Mouse (Mus musculus) cerebellum, adult 2 months (tissue): ENCODE data around the gene Apoa2. TPM values are rescaled to one million over a fixed set of nuclear protein-coding genes. Genes with fewer than 3 reads are reported as not detected.

ENCODE experiments used
- DNase-seq, 2 experiments: peaks; one replicate each; pipeline ENCODE4 v3.0.0; 2021
- H3K27ac ChIP-seq: fragments of 200-500 bp; 2 replicates; pipeline ENCODE4 v1.5.1; 2012; ENCODE audit warnings: low read length, control low read depth, inconsistent platforms; ENCODE audit not compliant: insufficient read depth
- H3K27me3 ChIP-seq: fragments of 200-500 bp; 2 replicates; pipeline ENCODE4 v1.6.1; 2012; ENCODE audit warnings: inconsistent platforms, mild to moderate bottlenecking, low read length, moderate library complexity; ENCODE audit not compliant: control insufficient read depth, insufficient read depth
- H3K4me1 ChIP-seq: fragments of 200-500 bp; 2 replicates; pipeline ENCODE4 v1.6.1; 2011; ENCODE audit warnings: low read length; ENCODE audit not compliant: control insufficient read depth, insufficient read depth
- H3K4me3 ChIP-seq: fragments of 200-500 bp; replicated peaks from 2 replicates; pipeline ENCODE3; 2011; ENCODE audit warnings: mild to moderate bottlenecking, low read depth, low read length, control low read depth; ENCODE audit not compliant: insufficient read depth
- CTCF ChIP-seq: fragments of 200-500 bp; IDR thresholded peaks from 2 replicates; pipeline ENCODE4 v1.5.1; 2011; ENCODE audit warnings: low read depth, mild to moderate bottlenecking, control low read depth, low read length, moderate library complexity, borderline replicate concordance; ENCODE audit not compliant: insufficient read depth
- POLR2A ChIP-seq: fragments of 200-500 bp; IDR thresholded peaks from 2 replicates; pipeline ENCODE4 v1.6.1; 2011; ENCODE audit warnings: low read length, control low read depth, borderline replicate concordance; ENCODE audit not compliant: insufficient read depth
- WGBS: fragments of 180-500 bp; shearing (Covaris S2); methylation state at CpG from one replicate; pipeline ENCODE4 v1.1.7; 2018; 5-methylcytosine and 5-hydroxymethylcytosine counted together
- polyA plus RNA-seq: library from polyadenylated mRNA; depleted of rRNA; stranded (reverse); fragments of >200 nt; gene quantifications from 2 replicates; pipeline ENCODE4 v1.2.3, GENCODE M21; 2012

Gene Apoa2
- polyA plus RNA-seq, 1 experiment: 6.3 TPM

- 80% methylated on average over 6 of the region's 6 CpGs for WGBS
- no peak for DNase-seq
- Histone ChIP-seq H3K27ac (no peak overlapping the region), H3K4me1 (no peaks in the 10 kb centered on the region), H3K27me3 (no peaks in the 10 kb centered on the region), H3K4me3 (no peak overlapping the region)
- TF ChIP-seq POLR2A (no peak), CTCF (no peak)
Observed at GRCm38 (mm10) chr1:171223168-171223567, 1.7 kb upstream of the Apoa2 start.

DNA sequence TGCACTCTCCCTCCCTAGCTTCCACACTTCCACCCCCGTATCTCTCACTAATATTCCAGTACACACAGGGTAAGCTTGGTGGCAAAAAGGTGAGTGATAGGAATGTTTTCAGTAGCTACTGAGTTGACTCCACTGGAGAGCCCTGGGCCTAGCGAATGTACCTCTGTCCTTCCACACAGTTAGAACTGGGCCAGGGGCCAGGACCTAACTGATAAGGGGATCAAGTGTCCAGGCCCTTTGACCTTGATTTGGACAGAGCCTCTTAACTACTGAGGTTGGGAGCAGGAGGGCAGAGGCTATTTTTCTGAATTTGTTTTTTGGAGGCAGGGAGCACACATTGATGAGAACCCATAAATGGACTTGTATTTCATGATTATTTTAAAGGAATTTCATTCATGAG is 1.1 kb upstream of the Apoa2 start:
- Histone ChIP-seq H3K4me3 (no peak overlapping the region), H3K27ac (no peak overlapping the region), H3K4me1 (no peaks in the 10 kb centered on the region), H3K27me3 (no peaks in the 10 kb centered on the region)
- TF ChIP-seq POLR2A (no peak), CTCF (no peak)
- no peak for DNase-seq
- 89% methylated on average over 2 of the region's 2 CpGs for WGBS

DNA sequence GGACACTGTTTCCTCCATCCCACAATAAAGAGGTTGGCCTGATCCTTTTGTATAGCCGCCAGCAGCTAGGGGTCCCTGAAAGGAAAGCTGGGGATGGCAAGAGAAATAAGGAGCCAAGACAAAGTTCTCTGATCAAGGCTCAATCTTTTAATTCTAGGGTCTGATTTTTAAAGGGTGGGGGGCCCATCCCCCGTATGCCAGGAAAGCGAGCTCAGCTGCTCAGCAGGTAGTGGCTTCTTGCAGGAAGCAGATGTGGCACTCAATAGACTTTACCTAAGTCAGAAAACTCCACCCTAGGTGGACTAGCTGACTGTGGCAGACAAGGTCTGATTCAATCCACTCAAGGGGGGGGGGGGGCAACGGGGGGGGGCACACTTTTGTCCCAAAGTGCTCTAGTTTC is 1.9 kb downstream of the Apoa2 start:
- no peak for TF ChIP-seq CTCF
- no peak for TF ChIP-seq POLR2A
- no peaks in the 10 kb centered on the region for H3K27me3 ChIP-seq
- H3K4me1 ChIP-seq: no peaks in the 10 kb centered on the region
- WGBS: 55% methylated on average over 4 of the region's 4 CpGs
- DNase-seq: no peak
- no peak overlapping the region for H3K4me3 ChIP-seq
- H3K27ac ChIP-seq: no peak overlapping the region

DNA sequence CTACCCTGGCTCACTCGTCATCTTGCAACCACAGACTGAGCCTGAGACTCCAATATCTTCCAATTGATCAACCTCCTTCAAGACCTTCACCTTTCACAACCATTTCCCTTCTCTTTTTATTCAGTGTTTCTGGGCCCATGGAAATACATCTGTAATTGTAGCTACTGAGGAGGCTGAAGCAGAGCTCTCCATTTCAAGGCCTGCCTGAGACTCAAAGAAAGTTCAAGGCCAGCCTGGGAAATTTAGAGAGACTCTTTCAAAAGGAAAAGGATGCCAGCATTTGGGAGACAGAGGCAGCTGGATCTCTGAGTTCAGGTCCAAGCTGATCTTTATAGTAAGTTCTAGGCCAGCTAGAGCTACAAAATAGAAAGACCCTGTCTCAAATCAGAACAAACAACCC is 3.0 kb downstream of the Apoa2 start:
- H3K27ac ChIP-seq: no peak overlapping the region
- 89% methylated on average over 1 of the region's 1 CpGs for WGBS
- H3K27me3 ChIP-seq: no peaks in the 10 kb centered on the region
- TF ChIP-seq CTCF (no peak), POLR2A (no peak)
- H3K4me1 ChIP-seq: no peaks in the 10 kb centered on the region
- H3K4me3 ChIP-seq: no peak overlapping the region
- no peak for DNase-seq

DNA sequence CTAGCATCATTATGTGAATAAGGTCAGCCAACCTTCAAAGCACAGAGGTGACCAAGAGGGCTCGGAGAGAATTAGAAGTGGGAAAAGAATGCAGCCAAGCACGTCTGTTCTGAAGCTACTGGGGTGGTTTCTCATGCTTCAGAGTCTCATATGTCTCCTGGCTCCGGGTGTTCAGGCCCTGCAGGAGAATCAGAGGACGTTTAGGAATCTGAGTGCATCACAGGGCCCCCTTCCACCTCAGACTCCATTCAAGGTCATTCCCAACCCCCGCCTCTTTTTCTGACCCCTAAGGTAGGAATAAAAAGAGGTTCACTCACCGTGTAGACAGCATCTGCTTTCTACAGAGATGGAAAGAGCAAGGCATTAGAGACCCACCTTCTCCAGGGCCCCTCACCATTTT is 4.9 kb downstream of the Apoa2 start:
- Histone ChIP-seq H3K4me3 (no peak overlapping the region), H3K4me1 (no peaks in the 10 kb centered on the region), H3K27me3 (no peaks in the 10 kb centered on the region), H3K27ac (no peak overlapping the region)
- WGBS: 48% methylated on average over 6 of the region's 6 CpGs
- TF ChIP-seq POLR2A (no peak), CTCF (no peak)
- no peak for DNase-seq

GRCm38 (mm10) chr1:171230215-171230614 is 5.4 kb downstream of the Apoa2 start:
- H3K27me3 ChIP-seq: no peaks in the 10 kb centered on the region
- H3K4me1 ChIP-seq: no peaks in the 10 kb centered on the region
- TF ChIP-seq CTCF (no peak), POLR2A (no peak)
- no peak for DNase-seq
- no peak overlapping the region for H3K27ac ChIP-seq
- H3K4me3 ChIP-seq: no peak overlapping the region
- WGBS: 81% methylated on average over 3 of the region's 3 CpGs

DNA sequence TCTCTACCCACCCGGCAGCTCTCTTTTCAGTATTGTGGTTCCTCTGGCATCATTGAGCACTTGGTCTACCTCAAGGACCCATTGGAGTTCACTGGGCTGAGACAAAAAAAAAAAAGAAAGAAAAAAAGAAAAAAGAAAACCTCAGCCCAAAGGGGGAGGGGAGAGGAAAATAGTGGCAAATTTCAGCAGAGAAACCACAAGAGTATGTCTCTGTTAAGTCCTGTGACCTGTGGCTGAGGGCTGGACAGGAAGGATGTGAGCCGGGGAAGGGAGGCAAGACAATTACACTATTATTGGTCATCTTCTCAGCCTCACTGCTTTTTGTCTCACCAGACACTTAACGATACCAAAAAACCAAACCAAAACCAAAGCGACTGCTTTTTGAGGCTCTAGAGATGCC is 7.0 kb downstream of the Apoa2 start:
- no peak overlapping the region for H3K4me3 ChIP-seq
- no peak for TF ChIP-seq CTCF
- TF ChIP-seq POLR2A: no peak
- no peak for DNase-seq
- no peaks in the 10 kb centered on the region for H3K4me1 ChIP-seq
- H3K27me3 ChIP-seq: no peaks in the 10 kb centered on the region
- WGBS: 64% methylated on average over 4 of the region's 4 CpGs
- no peak overlapping the region for H3K27ac ChIP-seq

- H3K4me3 ChIP-seq: no peak overlapping the region
- H3K4me1 ChIP-seq: no peaks in the 10 kb centered on the region
- H3K27ac ChIP-seq: no peak overlapping the region
- no peak for DNase-seq
- 86% methylated on average over 5 of the region's 5 CpGs for WGBS
- TF ChIP-seq CTCF: no peak
- no peak for TF ChIP-seq POLR2A
- no peaks in the 10 kb centered on the region for H3K27me3 ChIP-seq
Observed at GRCm38 (mm10) chr1:171232348-171232747, 7.5 kb downstream of the Apoa2 start.
